Mouse (Mus musculus) neural tube, embryonic 10.5 days (tissue): ENCODE measurements around the gene Clp1.
"Not testable (repeated sequence)": the region's sequence is repeated elsewhere in the genome, so short reads cannot be mapped to it uniquely, and the experiment has no call there.

ENCODE experiments used
- DNase-seq: peaks from one replicate; pipeline ENCODE4 v3.0.0-alpha.2; 2017; ENCODE audit warnings: low spot score; ENCODE audit errors: extremely low spot score

Clp1 gene

GRCm38 (mm10) chr2:84738271-84738911, 11.2 kb upstream of the Clp1 start:
- DNase-seq: peak; percentile 72

- DNase-seq: peak; percentile 72
Measured at GRCm38 (mm10) chr2:84737451-84737925, 10.3 kb upstream of the Clp1 start.

GRCm38 (mm10) chr2:84736312-84737161, 9.4 kb upstream of the Clp1 start:
- DNase-seq: peak; percentile 58

GRCm38 (mm10) chr2:84735346-84735920, 8.3 kb upstream of the Clp1 start:
- DNase-seq: peak; percentile 47

GRCm38 (mm10) chr2:84734919-84735318, 7.8 kb upstream of the Clp1 start:
- no peak for DNase-seq

- peak; percentile 67 for DNase-seq
Measured at GRCm38 (mm10) chr2:84734351-84734864, 7.3 kb upstream of the Clp1 start.

- peak; percentile 54 for DNase-seq
Measured at GRCm38 (mm10) chr2:84733579-84734300, 6.6 kb upstream of the Clp1 start, which contains the start of gene Ypel4. Ypel4 (plus strand) TSS chr2:84734058.

DNA sequence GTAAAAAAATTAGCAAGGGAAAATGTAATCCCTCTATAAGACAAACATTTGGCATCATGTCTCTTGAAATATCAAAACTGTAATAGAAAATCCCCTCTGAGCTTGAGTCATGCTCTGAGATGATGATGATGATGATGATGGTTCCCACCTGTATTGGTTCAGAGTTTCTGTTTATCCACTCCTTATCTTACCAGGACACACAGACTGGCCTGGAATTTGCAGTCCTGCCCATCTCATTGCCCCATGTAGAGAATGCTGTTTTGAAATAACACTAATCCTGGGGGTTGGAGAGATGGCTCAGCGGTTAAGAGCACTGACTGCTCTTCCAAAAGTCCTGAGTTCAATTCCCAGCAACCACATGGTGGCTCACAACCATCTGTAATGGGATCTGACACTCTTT, 5.2 kb upstream of the Clp1 start:
- no peak for DNase-seq

- no peak for DNase-seq
Measured at GRCm38 (mm10) chr2:84731206-84731605, 4.1 kb upstream of the Clp1 start.

- not testable (repeated sequence) for DNase-seq
Measured at GRCm38 (mm10) chr2:84728191-84728590, 1.0 kb upstream of the Clp1 start.

DNA sequence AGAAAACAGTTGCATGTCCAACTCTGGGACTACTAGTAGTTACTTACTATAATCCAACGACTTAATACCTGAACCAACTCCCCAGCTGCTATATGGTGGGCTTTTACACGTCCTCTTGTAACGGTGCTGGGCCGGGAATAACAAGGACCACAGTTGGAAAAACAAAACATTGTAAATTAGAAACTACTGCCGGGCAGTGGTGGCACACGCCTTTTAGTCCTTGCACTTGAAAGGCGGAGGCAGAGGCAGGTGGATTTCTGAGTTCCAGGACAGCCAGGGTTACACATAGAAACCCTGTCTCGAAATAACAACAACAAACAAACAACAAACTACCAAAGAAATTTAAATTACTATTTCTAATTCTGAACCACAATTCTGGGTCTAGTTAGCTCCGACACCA, 434 bp downstream of the Clp1 start:
- no peak for DNase-seq

GRCm38 (mm10) chr2:84725770-84726169, 1.4 kb downstream of the Clp1 start:
- DNase-seq: no peak

GRCm38 (mm10) chr2:84723856-84724255, 3.3 kb downstream of the Clp1 start:
- DNase-seq: no peak

DNA sequence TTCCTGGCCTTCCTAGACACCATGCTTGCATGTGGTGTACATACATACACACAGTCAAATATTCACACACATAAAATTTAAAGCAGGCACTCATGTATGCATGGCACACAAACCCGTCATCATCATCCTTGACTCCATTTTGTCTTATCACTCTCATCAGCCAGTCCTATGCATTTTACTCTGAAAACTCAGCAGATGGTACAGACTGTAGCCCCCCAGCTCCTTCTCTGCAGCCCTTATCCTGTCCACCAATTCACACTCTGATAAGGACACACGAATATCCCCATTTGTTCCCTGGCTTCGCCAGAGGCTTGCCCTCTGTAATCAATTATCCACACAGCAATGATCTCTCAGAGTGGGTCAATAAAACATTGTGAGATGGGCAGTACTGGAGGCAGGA, 6.0 kb downstream of the Clp1 start:
- DNase-seq: no peak

DNA sequence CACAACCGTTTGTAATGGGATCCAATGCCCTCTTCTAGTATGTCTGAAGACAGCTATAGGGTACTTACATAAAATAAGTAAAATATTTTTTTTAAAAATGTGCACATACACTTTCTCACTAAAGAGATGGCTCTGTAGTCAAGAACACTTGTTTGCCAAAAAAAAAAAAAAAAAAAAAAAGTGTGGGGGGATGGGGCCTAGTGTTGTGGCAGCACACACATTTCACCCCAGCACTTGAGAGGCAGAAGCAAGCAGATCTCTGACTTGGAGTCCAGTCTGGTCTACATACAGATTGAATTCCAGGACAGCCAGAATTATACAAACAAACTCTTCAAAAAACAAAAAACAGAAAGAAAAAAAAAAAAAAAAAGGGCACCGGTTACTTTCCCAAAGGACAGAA, 6.4 kb downstream of the Clp1 start:
- DNase-seq: no peak

DNA sequence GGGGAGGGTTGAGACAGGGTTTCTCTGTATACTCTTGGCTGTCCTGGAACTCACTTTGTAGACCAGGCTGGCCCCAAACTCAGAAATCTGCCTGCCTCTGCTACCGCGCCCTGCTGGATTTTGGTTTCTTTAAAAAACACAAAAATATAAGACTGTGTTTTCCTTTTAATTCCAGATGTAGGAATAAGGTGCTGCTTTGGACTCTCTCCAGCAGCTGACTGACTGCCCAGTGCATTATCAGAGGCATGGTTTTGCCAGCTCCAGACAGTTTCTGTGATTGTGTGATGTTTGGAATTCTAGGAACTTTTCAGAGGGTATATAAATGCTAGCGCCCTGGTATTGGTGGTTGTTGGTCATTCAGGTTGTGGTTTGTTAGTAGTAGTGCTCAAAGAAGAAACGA, 9.8 kb downstream of the Clp1 start:
- no peak for DNase-seq

- DNase-seq: no peak
Measured at GRCm38 (mm10) chr2:84716423-84717355, 10.5 kb downstream of the Clp1 start.

DNA sequence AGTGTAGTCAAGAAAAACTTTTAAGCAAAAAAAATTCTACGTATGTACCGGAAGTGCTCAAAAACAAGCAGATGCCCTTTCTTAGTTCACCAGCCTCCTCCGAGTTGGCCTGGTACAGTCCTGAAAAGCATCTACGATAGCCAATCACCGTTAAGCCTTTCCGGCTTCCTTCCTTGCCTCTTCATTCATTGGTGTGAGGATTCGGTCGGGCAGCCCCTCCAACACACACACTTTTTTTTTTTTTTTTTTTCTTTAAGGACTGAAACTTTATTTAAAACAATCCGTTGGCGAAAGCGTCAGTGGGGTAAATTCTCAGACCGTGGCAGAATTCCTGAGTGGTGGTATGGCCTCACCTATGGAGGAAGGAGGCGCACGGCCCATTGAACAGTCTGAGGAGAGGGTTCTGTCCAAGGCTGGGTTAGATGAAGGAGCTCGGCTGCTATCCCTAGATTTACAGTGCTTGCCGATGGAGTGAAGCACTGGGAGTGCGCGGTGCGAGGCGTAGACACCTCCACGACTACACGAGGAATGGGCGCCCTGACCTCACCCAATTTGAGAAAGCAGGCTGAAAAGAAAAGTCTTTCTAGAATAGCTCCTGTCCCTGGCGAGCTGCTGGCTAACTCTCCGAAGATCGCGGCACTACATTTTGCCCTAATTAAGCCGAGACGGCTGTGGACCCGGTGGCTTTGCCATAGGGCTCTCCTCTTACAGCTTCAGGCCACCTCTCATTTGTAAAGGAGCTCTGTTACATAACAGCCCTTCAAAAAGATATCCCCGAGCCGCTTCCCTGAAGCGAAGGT, 11.4 kb downstream of the Clp1 start:
- peak; percentile 73 for DNase-seq

GRCm38 (mm10) chr2:84714811-84715561, 12.2 kb downstream of the Clp1 start, which contains the start of gene Zdhhc5:
Zdhhc5 (minus strand) TSS chr2:84715180.
- peak; percentile 100 for DNase-seq
